Mouse (Mus musculus) CH12.LX (cell line): ENCODE results near the gene 2010109A12Rik.

Experiments
- CHD2 ChIP-seq: IDR thresholded peaks from 2 replicates; pipeline ENCODE4 v1.6.1; 2011; ENCODE audit warnings: low read length, improper control_type of control experiment
- CTCF ChIP-seq, 2 experiments: IDR thresholded peaks in 1 of 2; conservative IDR thresholded peaks in 1 of 2; 2 replicates each; pipeline ENCODE4 v1.5.1; 2011 to 2012; ENCODE audit warnings: low read depth in 2 of 2, low read length in 2 of 2, improper control_type of control experiment in 1 of 2, inconsistent platforms in 1 of 2, mild to moderate bottlenecking in 1 of 2, moderate library complexity in 1 of 2
- E2F4 ChIP-seq: IDR thresholded peaks from 2 replicates; pipeline ENCODE4 v1.6.1; 2011; ENCODE audit warnings: low read depth, low read length, improper control_type of control experiment; ENCODE audit not compliant: insufficient replicate concordance
- ELF1 ChIP-seq: IDR thresholded peaks from 2 replicates; pipeline ENCODE4 v1.6.1; 2014; ENCODE audit warnings: low read depth, mild to moderate bottlenecking, inconsistent platforms, low read length, improper control_type of control experiment
- IRF4 ChIP-seq: IDR thresholded peaks from 2 replicates; pipeline ENCODE4 v1.6.1; 2014; ENCODE audit warnings: low read depth, mild to moderate bottlenecking, inconsistent platforms, low read length, improper control_type of control experiment
- JUND ChIP-seq: conservative IDR thresholded peaks from 2 replicates; pipeline ENCODE4 v1.6.1; 2011; ENCODE audit warnings: low read depth, low read length, improper control_type of control experiment
- MAFK ChIP-seq: IDR thresholded peaks from 2 replicates; pipeline ENCODE4 v1.6.1; 2011; ENCODE audit warnings: low read length, improper control_type of control experiment; ENCODE audit not compliant: insufficient replicate concordance
- POLR2A ChIP-seq: IDR thresholded peaks from 2 replicates; pipeline ENCODE4 v1.6.1; 2011; ENCODE audit warnings: low read depth, mild to moderate bottlenecking, improper control_type of control experiment, low read length
- USF2 ChIP-seq: conservative IDR thresholded peaks from 2 replicates; pipeline ENCODE4 v1.6.1; 2011; ENCODE audit warnings: low read depth, low read length, improper control_type of control experiment
- ZC3H11A ChIP-seq: IDR thresholded peaks from 2 replicates; pipeline ENCODE4 v1.6.1; 2012; ENCODE audit warnings: low read depth, mild to moderate bottlenecking, inconsistent platforms, low read length, improper control_type of control experiment
- ZKSCAN1 ChIP-seq: IDR thresholded peaks from 2 replicates; pipeline ENCODE4 v1.6.1; 2012; ENCODE audit warnings: low read depth, inconsistent platforms, low read length, improper control_type of control experiment, borderline replicate concordance

- TF ChIP-seq ZC3H11A (no peak), E2F4 (no peak), POLR2A (no peak), CTCF (conservative IDR thresholded peaks at IDR 0.05 in 1 of 2, IDR thresholded peaks at IDR 0.05 in 1 of 2; ENCODE audit: low read depth in 2 of 2, low read length in 2 of 2) (no peak), ELF1 (no peak), ZKSCAN1 (no peak), CHD2 (no peak), JUND (no peak), IRF4 (no peak), MAFK (no peak), USF2 (no peak)
Observed at GRCm38 (mm10) chr5:93207006-93207348, 659 bp downstream of the 2010109A12Rik start.
